Mouse (Mus musculus) gastrocnemius, postnatal 25 days (tissue): ENCODE data around the gene Olfr1024. TPM values are rescaled to one million over a fixed set of nuclear protein-coding genes. Genes with fewer than 3 reads are reported as not detected.

Experiments used
- DNase-seq: peaks from one replicate; pipeline ENCODE4 v3.0.0; 2022
- long read RNA-seq, 2 experiments: library from polyadenylated mRNA; stranded (forward); transcript quantifications; one replicate each; pipeline ENCODE4 v2.0.0; 2021
- total RNA-seq, 2 experiments: library from RNA; stranded (reverse); gene quantifications; 1 replicate in 1 of 2; 2 replicates in 1 of 2; pipeline ENCODE4 v1.2.3; 2021

The Olfr1024 gene
- total RNA-seq = not detected
- long read RNA-seq, experiment 1 = 0 reads
- long read RNA-seq, experiment 2 = 0 reads

DNA sequence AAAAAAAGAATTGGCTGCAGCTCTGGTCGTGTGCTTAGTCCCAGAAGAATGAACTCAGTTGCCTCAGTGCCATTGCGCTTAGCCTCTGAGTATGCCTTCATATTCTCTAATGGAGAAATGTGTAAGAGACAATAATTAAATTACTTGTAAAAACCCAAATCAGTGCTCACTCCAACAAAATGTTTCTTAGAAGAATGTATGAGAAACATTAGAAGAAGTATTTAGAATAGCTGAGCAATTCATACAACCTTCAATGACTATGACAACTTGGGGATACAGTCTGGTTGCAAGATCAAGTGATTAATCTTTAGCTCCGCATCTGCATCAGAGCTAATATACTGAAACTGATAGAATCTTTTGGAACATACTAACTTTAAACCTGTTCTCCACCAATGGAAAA lies at the start of gene Olfr1024:
Olfr1024 (minus strand) TSS at position 101 of the 400 bp plus-strand sequence.
- no peak for DNase-seq

DNA sequence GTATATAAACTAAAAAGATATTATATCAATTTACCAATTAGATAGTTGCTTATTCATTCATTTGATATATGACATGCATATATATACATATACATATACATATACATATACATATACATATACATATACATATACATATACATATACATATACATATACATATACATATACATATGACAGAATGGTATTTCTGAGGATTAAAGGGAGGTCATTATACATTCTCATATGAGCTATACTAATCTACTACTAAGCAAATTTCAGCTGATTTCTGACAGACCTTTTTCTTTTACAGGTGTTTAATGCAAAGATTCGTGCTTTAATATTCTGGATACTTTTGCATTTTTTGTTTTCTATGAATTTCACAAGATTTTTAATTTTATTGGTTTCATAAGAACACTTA lies 45.3 kb upstream of the Olfr1024 start, which contains the start of gene Olfr1028:
Olfr1028 (plus strand) TSS at position 301 of the 400 bp plus-strand sequence.
- DNase-seq = no peak

DNA sequence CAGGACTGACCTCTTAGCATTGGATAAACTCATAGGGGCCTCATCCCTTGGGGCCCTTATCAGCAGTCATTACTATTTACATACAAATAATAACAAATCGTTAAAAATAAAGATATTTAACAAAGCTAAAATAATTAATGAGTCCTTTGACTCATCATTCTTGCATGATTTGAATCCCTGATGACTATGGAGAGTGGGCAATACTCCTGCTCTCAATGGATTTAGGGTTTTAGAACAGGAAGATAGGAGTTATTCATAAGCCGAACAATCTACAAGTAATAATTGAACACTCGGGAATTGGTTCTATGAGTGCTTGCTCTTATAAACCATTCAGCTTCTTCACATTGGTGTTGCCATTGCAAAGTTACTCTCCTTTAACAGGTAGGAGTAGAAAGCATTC lies 16.4 kb upstream of the Olfr1024 start, which contains the start of gene Olfr1026:
Olfr1026 (plus strand) TSS at position 301 of the 400 bp plus-strand sequence.
- no peak for DNase-seq

DNA sequence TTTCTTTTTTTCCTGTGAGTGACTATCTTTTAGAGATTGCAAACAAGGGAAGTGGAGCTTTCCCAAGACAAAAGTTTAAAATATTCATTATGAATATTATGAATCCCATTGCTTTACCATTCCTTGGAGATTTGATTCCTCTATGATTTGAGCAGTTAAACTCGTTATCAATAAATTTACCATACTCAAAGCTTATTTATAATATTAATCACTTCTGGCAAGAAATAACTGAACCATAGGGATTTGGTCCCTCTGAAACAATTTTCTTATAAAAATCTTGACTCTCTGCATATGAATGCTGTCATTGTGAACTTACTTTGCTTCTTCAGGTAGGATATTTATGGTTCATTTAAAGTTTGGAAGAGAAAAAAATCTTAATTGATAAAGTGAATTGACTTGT lies 10.0 kb upstream of the Olfr1024 start, which contains the start of gene Olfr1025-ps1:
Olfr1025-ps1 (plus strand) TSS at position 301 of the 400 bp plus-strand sequence.
- DNase-seq = no peak

DNA sequence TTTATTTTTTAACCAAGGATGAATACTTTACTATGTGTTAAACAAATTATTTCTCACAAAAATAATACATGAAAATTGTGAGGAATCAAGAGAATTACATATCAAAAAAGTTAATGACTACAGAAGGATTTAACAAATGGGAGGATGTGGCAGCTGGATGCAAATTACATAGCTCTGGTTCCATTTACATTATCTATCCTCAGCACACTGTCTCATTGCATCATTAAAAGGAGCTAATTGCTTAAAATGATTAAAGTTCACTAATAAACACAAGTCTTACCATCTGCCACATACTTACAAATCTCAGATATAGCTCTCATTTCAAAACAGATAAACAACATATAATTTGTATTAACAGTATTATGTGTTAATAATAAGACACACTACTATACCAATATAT lies 8.3 kb upstream of the Olfr1024 start:
- no peak for DNase-seq

DNA sequence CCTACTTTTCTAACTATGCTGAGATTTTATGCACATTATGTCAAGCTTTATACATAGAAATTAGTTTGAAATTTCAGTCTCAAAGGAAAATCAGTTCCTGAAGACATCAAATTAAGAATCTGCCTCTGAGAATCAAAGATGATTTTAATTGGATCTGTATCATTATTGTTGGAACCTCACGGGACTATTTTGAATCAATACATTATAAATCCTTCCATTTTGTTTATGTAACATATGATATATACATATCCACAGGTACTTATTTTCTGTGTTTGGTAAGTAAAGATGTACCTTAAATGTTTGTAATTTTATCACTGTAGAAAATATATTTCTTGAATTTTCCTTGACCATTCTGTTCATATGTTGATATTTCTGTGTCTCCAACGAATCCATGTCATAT lies 19.5 kb downstream of the Olfr1024 start, which contains the start of gene Olfr1023:
Olfr1023 (plus strand) TSS at position 301 of the 400 bp plus-strand sequence.
- DNase-seq = no peak

DNA sequence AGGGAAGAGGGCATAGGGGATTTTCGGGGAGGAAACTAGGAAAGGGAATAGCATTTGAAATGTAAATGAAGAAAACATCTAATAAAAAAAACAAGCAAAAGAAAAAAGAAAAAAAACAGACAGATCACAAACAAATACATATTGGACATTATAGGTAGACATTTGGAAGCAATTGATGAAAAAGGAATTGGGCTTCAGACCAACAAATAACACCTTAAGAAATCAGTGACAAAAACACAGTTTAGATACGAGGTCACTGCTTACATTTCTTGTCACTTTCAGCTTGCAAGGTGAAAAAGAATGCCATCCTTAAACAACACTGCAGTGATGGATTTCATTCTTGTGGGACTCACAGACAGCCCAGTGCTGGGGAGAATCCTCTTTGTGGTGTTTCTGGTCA lies 36.6 kb downstream of the Olfr1024 start, which contains the start of gene Olfr1022:
Olfr1022 (plus strand) TSS at position 301 of the 400 bp plus-strand sequence.
- DNase-seq = no peak

Other genes with a start within 250 kb of the Olfr1024 start
- not detected for gene Olfr154, start 240.6 kb downstream of the Olfr1024 start, total RNA-seq
- not detected for gene Olfr1006, start 226.3 kb downstream of the Olfr1024 start, total RNA-seq
- not detected for gene Olfr1008, start 215.6 kb downstream of the Olfr1024 start, total RNA-seq
- not detected for gene Olfr1009, start 189.6 kb downstream of the Olfr1024 start, total RNA-seq
- not detected for gene Olfr1012, start 142.3 kb downstream of the Olfr1024 start, total RNA-seq
- gene Olfr1013, start 138.0 kb downstream of the Olfr1024 start, total RNA-seq = not detected
- gene Olfr1014, start 132.3 kb downstream of the Olfr1024 start, total RNA-seq = not detected
- gene Olfr1015, start 123.0 kb downstream of the Olfr1024 start, total RNA-seq = not detected
- not detected for gene Olfr1016, start 102.5 kb downstream of the Olfr1024 start, total RNA-seq
- not detected for gene Olfr1018, start 86.6 kb downstream of the Olfr1024 start, total RNA-seq
- gene Olfr1019, start 59.6 kb downstream of the Olfr1024 start, total RNA-seq = not detected
- not detected for gene Olfr1020, start 58.0 kb downstream of the Olfr1024 start, total RNA-seq
- gene Olfr1022, start 36.5 kb downstream of the Olfr1024 start, total RNA-seq = not detected
- gene Olfr1023, start 19.4 kb downstream of the Olfr1024 start, total RNA-seq = not detected
- gene Olfr1025-ps1, start 10.1 kb upstream of the Olfr1024 start, total RNA-seq = not detected
- gene Olfr1026, start 16.5 kb upstream of the Olfr1024 start, total RNA-seq = not detected
- gene Olfr1028, start 45.4 kb upstream of the Olfr1024 start, total RNA-seq = not detected
- gene Olfr1029, start 68.8 kb upstream of the Olfr1024 start, total RNA-seq = not detected
- gene Olfr1030, start 74.2 kb upstream of the Olfr1024 start, total RNA-seq = not detected
- not detected for gene Olfr1031, start 85.3 kb upstream of the Olfr1024 start, total RNA-seq
- not detected for gene Olfr1032, start 100.5 kb upstream of the Olfr1024 start, total RNA-seq
- gene Olfr1033, start 115.6 kb upstream of the Olfr1024 start, total RNA-seq = under 1 TPM in 1 of 2 experiments, not detected in 1; 0.08 TPM
- not detected for gene Olfr1034, start 140.8 kb upstream of the Olfr1024 start, total RNA-seq
- gene Olfr1036, start 168.9 kb upstream of the Olfr1024 start, total RNA-seq = not detected
- gene Olfr1037, start 182.3 kb upstream of the Olfr1024 start, total RNA-seq = not detected
- gene Olfr1039, start 230.9 kb upstream of the Olfr1024 start, total RNA-seq = not detected
- not detected for gene Olfr1040, start 241.7 kb upstream of the Olfr1024 start, total RNA-seq